17 mouse cellular contexts compared by ENCODE assay signal in the genomic region with DNA sequence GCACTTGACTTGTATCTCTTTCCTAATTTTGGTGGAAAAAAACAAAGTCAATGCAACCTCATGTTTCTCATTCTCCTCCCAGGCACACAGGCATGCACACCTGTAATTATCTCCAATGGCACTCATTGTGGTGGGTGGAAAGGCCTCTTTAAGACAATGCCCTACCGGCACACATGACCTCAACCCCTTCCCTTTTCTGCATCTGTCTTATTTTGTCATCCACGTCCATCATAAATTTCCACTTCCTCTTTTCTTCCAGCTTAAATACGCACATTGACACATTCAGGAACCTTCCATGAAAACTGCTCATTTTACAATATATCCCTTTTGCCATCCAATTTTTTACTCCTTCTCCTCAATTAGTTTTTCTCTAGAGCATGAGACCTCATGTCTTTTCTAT.
"Had no signal": no experiment of that assay in that cellular context is flagged by ENCODE, and none has a peak within 500 bp of the region (broad histone marks: within the 10 kb centered on the region; RNA-seq: fewer than 3 reads in every experiment).

No protein-coding gene starts in this region.

- ATAC-seq: hindbrain, postnatal 0 days; intestine, embryonic 16.5 days had no signal

- DNase-seq: gastrocnemius, adult 2 months; gastrocnemius, postnatal 10 days; gastrocnemius, postnatal 25 days; heart, adult 2 months; heart, postnatal 14 days; heart, postnatal 36 days; kidney, adult 11 months; kidney, adult 2 months; kidney, adult 9 months; kidney, postnatal 14 days; kidney, postnatal 4 days; layer of hippocampus, adult 9-11 months; layer of hippocampus, postnatal 36 days; liver; liver, embryonic 13.5 days had no signal
